Mouse (Mus musculus) midbrain, embryonic 15.5 days (tissue): ENCODE results near the gene Hydin. TPM values are rescaled to one million over a fixed set of nuclear protein-coding genes. Genes with fewer than 3 reads are reported as not detected.

Experiments used
- ATAC-seq: fragments of 200-750 bp; cut with Nextera tagmentation; replicated peaks from 2 replicates; pipeline ENCODE4 v1.8.0; 2017; ENCODE audit warnings: moderate TSS enrichment
- H3K27ac ChIP-seq: fragments of 300-500 bp; sonication (generic); 2 replicates; pipeline ENCODE4 v1.5.1; 2015; ENCODE audit warnings: mild to moderate bottlenecking, inconsistent platforms
- H3K27me3 ChIP-seq: fragments of 300-500 bp; sonication (generic); replicated peaks from 2 replicates; pipeline ENCODE4 v1.6.1; 2015; ENCODE audit warnings: inconsistent platforms
- H3K36me3 ChIP-seq: fragments of 300-500 bp; sonication (generic); replicated peaks from 2 replicates; pipeline ENCODE4 v1.6.1; 2015; ENCODE audit warnings: inconsistent platforms
- H3K4me1 ChIP-seq: fragments of 300-500 bp; sonication (generic); 2 replicates; pipeline ENCODE4 v1.6.1; 2015; ENCODE audit warnings: inconsistent platforms
- H3K4me2 ChIP-seq: fragments of 300-500 bp; sonication (generic); 2 replicates; pipeline ENCODE4 v1.6.1; 2015; ENCODE audit warnings: inconsistent platforms, mild to moderate bottlenecking, moderate library complexity
- H3K4me3 ChIP-seq: fragments of 300-500 bp; sonication (generic); 2 replicates; pipeline ENCODE4 v1.5.1; 2015; ENCODE audit warnings: mild to moderate bottlenecking, inconsistent platforms
- H3K9ac ChIP-seq: fragments of 300-500 bp; sonication (generic); 2 replicates; pipeline ENCODE4 v1.6.1; 2015; ENCODE audit warnings: mild to moderate bottlenecking, inconsistent platforms
- H3K9me3 ChIP-seq: fragments of 300-500 bp; sonication (generic); 2 replicates; pipeline ENCODE4 v1.6.1; 2016; ENCODE audit warnings: inconsistent platforms
- WGBS: fragments of 180-500 bp; shearing (Covaris S2); methylation state at CpG from one replicate; pipeline ENCODE4 v1.1.7; 2015; ENCODE audit warnings: mixed read lengths; 5-methylcytosine and 5-hydroxymethylcytosine counted together
- polyA plus RNA-seq: library from polyadenylated mRNA; unstranded; fragments of >200 nt; fragmentation: Nextera tagmentation; extraction: Ambion mirVana; gene quantifications from 2 replicates; pipeline ENCODE4 v1.2.1, GENCODE M21; 2015

Gene Hydin
- polyA plus RNA-seq, result 0.34 and 0.44 TPM in 2 replicates

- H3K36me3 ChIP-seq, result no peaks in the 10 kb centered on the region
- H3K9ac ChIP-seq, result no peak within 1 kb of the TSS; the same call in 1 of the 2 replicates
- under 1% methylated on average over 15 of the region's 15 CpGs for whole genome bisulfite sequencing
These were observed at the start of gene Hydin for GRCm38 (mm10) chr8:110266741-110267140. Gene Hydin, plus strand, starts transcription at chr8:110266977.

GRCm38 (mm10) chr8:110217198-110217597 lies 49.6 kb upstream of the Hydin start:
- 33% methylated on average over 5 of the region's 5 CpGs for WGBS
- Histone ChIP-seq H3K4me3 (peak overlapping the region; percentile 68), H3K4me1 (peaks cover 28% of the 10 kb centered on the region), H3K4me2 (peak overlapping the region; percentile 74), H3K36me3 (peaks cover 13% of the 10 kb centered on the region), H3K27ac (peak overlapping the region; percentile 78), H3K9ac (peak overlapping the region; percentile 30), H3K27me3 (no peaks in the 10 kb centered on the region), H3K9me3 (no peaks in the 10 kb centered on the region)
- peak; percentile 60 for ATAC-seq

More at GRCm38 (mm10) chr8:110266741-110267140, at the start of gene Hydin:
- H3K9me3 ChIP-seq, result no peaks in the 10 kb centered on the region
- H3K4me3 ChIP-seq, result peak within 1 kb of the TSS; percentile 31
- peak within 1 kb of the TSS; percentile 61 for H3K4me2 ChIP-seq
- peak; percentile 97 for ATAC-seq
- H3K4me1 ChIP-seq, result peaks cover 11% of the 10 kb centered on the region
- no peaks in the 10 kb centered on the region for H3K27me3 ChIP-seq
- no peak within 1 kb of the TSS for H3K27ac ChIP-seq

- Histone ChIP-seq H3K9ac (peak overlapping the region; percentile 55), H3K9me3 (no peaks in the 10 kb centered on the region), H3K27me3 (no peaks in the 10 kb centered on the region), H3K36me3 (peaks cover 18% of the 10 kb centered on the region), H3K4me3 (peak overlapping the region; percentile 68), H3K4me2 (peak overlapping the region; percentile 74), H3K4me1 (peaks cover 28% of the 10 kb centered on the region), H3K27ac (peak overlapping the region; percentile 78)
- ATAC-seq, result peak; percentile 100
- under 1% methylated on average over 43 of the region's 43 CpGs for WGBS
These were observed 49.1 kb upstream of the Hydin start for GRCm38 (mm10) chr8:110217681-110218131.

GRCm38 (mm10) chr8:110218511-110218910 lies 48.3 kb upstream of the Hydin start:
- Histone ChIP-seq H3K9me3 (no peaks in the 10 kb centered on the region), H3K27me3 (no peaks in the 10 kb centered on the region), H3K27ac (no peak overlapping the region), H3K4me2 (peak overlapping the region; percentile 74), H3K36me3 (peaks cover 26% of the 10 kb centered on the region), H3K9ac (peak overlapping the region; percentile 55; the same call in 1 of the 2 replicates), H3K4me1 (peaks cover 28% of the 10 kb centered on the region), H3K4me3 (peak overlapping the region; percentile 68)
- WGBS, result 78% methylated on average over 5 of the region's 5 CpGs
- no peak for ATAC-seq

- peaks cover 28% of the 10 kb centered on the region for H3K4me1 ChIP-seq
- no peak overlapping the region for H3K4me2 ChIP-seq
- ATAC-seq, result no peak
- no peaks in the 10 kb centered on the region for H3K9me3 ChIP-seq
- H3K27ac ChIP-seq, result no peak overlapping the region
- H3K4me3 ChIP-seq, result no peak overlapping the region
- H3K27me3 ChIP-seq, result no peaks in the 10 kb centered on the region
- H3K36me3 ChIP-seq, result peaks cover 33% of the 10 kb centered on the region
- no peak overlapping the region for H3K9ac ChIP-seq
- 91% methylated on average over 14 of the region's 14 CpGs for WGBS
These were observed 45.8 kb upstream of the Hydin start for GRCm38 (mm10) chr8:110220936-110221335.

- Histone ChIP-seq H3K27ac (no peak overlapping the region), H3K4me3 (no peak overlapping the region)
- WGBS, result 65% methylated on average over 6 of the region's 6 CpGs
These were observed 36.0 kb upstream of the Hydin start for GRCm38 (mm10) chr8:110230803-110231202.

GRCm38 (mm10) chr8:110242278-110243177 lies 24.2 kb upstream of the Hydin start:
- Histone ChIP-seq H3K4me3 (no peak overlapping the region), H3K36me3 (no peaks in the 10 kb centered on the region), H3K9ac (no peak overlapping the region), H3K9me3 (no peaks in the 10 kb centered on the region), H3K27me3 (no peaks in the 10 kb centered on the region), H3K4me1 (no peaks in the 10 kb centered on the region), H3K27ac (0 out of 2 replicates have a peak overlapping the region, but pooled peaks have one; percentile 42), H3K4me2 (no peak overlapping the region)
- ATAC-seq, result no peak
- 46% methylated on average over 7 of the region's 7 CpGs for WGBS

More at GRCm38 (mm10) chr8:110230803-110231202, 36.0 kb upstream of the Hydin start:
- Histone ChIP-seq H3K27me3 (no peaks in the 10 kb centered on the region), H3K4me2 (no peak overlapping the region), H3K9me3 (no peaks in the 10 kb centered on the region), H3K9ac (no peak overlapping the region), H3K4me1 (no peaks in the 10 kb centered on the region), H3K36me3 (no peaks in the 10 kb centered on the region)
- no peak for ATAC-seq

- Histone ChIP-seq H3K9ac (no peak overlapping the region), H3K4me3 (no peak overlapping the region), H3K36me3 (no peaks in the 10 kb centered on the region), H3K9me3 (no peaks in the 10 kb centered on the region), H3K27ac (no peak overlapping the region), H3K4me2 (no peak overlapping the region), H3K4me1 (no peaks in the 10 kb centered on the region), H3K27me3 (no peaks in the 10 kb centered on the region)
- no peak for ATAC-seq
- WGBS, result 49% methylated on average over 2 of the region's 2 CpGs
These were observed 22.2 kb upstream of the Hydin start for GRCm38 (mm10) chr8:110244566-110244965.

GRCm38 (mm10) chr8:110247238-110247637 lies 19.5 kb upstream of the Hydin start:
- Histone ChIP-seq H3K4me2 (no peak overlapping the region), H3K4me3 (no peak overlapping the region), H3K36me3 (no peaks in the 10 kb centered on the region), H3K27ac (no peak overlapping the region), H3K9me3 (no peaks in the 10 kb centered on the region), H3K9ac (no peak overlapping the region), H3K27me3 (no peaks in the 10 kb centered on the region), H3K4me1 (no peaks in the 10 kb centered on the region)
- WGBS, result 87% methylated on average over 6 of the region's 6 CpGs
- ATAC-seq, result no peak

GRCm38 (mm10) chr8:110253986-110254385 lies 12.8 kb upstream of the Hydin start:
- Histone ChIP-seq H3K4me3 (no peak overlapping the region), H3K4me1 (no peaks in the 10 kb centered on the region), H3K27ac (no peak overlapping the region), H3K27me3 (no peaks in the 10 kb centered on the region), H3K9ac (no peak overlapping the region), H3K9me3 (no peaks in the 10 kb centered on the region), H3K36me3 (no peaks in the 10 kb centered on the region), H3K4me2 (no peak overlapping the region)
- ATAC-seq, result no peak
- WGBS, result 86% methylated on average over 4 of the region's 4 CpGs

GRCm38 (mm10) chr8:110265796-110266305 lies 926 bp upstream of the Hydin start:
- Histone ChIP-seq H3K27me3 (no peaks in the 10 kb centered on the region), H3K9ac (no peak overlapping the region), H3K4me1 (peaks cover 11% of the 10 kb centered on the region), H3K4me3 (no peak overlapping the region), H3K9me3 (no peaks in the 10 kb centered on the region), H3K27ac (no peak overlapping the region), H3K4me2 (no peak overlapping the region), H3K36me3 (no peaks in the 10 kb centered on the region)
- ATAC-seq, result no peak
- 74% methylated on average over 11 of the region's 11 CpGs for WGBS

- peak overlapping the region; percentile 31 for H3K4me3 ChIP-seq
- no peak for ATAC-seq
- 13% methylated on average over 12 of the region's 12 CpGs for WGBS
- H3K4me1 ChIP-seq, result peaks cover 11% of the 10 kb centered on the region
- H3K4me2 ChIP-seq, result peak overlapping the region; percentile 61
- no peaks in the 10 kb centered on the region for H3K27me3 ChIP-seq
- no peak overlapping the region for H3K9ac ChIP-seq
- no peak overlapping the region for H3K27ac ChIP-seq
- no peaks in the 10 kb centered on the region for H3K9me3 ChIP-seq
- H3K36me3 ChIP-seq, result no peaks in the 10 kb centered on the region
These were observed 491 bp downstream of the Hydin start for GRCm38 (mm10) chr8:110267268-110267667.
